ENCODE assay signal across 29 mouse cellular contexts in genomic region chr2:132279978-132280377, GRCm38 (mm10). TPM values are rescaled to one million over a fixed set of nuclear protein-coding genes. Genes with fewer than 3 reads are reported as not detected.
A peak's percentile ranks its signal among the peaks of the same experiment; 100 is the strongest.
DNase-seq lines count a peak whose midpoint lies in the region; ATAC-seq lines count a peak whose summit lies in the region.
"Had no signal": no experiment of that assay in that cellular context is flagged by ENCODE, and none has a peak within 500 bp of the region (broad histone marks: within the 10 kb centered on the region; RNA-seq: fewer than 3 reads in every experiment).

No protein-coding gene starts in this region.

- WGBS in midbrain, embryonic 11.5 days = 64% methylated on average over 4 of the region's 4 CpGs
- WGBS in midbrain, embryonic 10.5 days = 83% methylated on average over 4 of the region's 4 CpGs

- H3K4me1 ChIP-seq in midbrain, embryonic 11.5 days (ENCODE audit: control insufficient read depth, insufficient read depth, low read length) = peaks cover 27% of the 10 kb centered on the region
- H3K4me1 ChIP-seq in midbrain, embryonic 10.5 days = peaks cover 46% of the 10 kb centered on the region

- H3K9me3 ChIP-seq in midbrain, embryonic 11.5 days (ENCODE audit: control insufficient read depth, low read length) = no peaks in the 10 kb centered on the region
- no peaks in the 10 kb centered on the region for H3K9me3 ChIP-seq in midbrain, embryonic 10.5 days (replicated peaks)
- H3K9me3 ChIP-seq: embryonic facial prominence, embryonic 12.5 days; heart, embryonic 10.5 days; kidney, embryonic 15.5 days; limb, embryonic 12.5 days; liver, embryonic 13.5 days; midbrain, embryonic 12.5 days; neural tube, embryonic 12.5 days had no signal

- no peak overlapping the region for H3K4me3 ChIP-seq in midbrain, embryonic 11.5 days (ENCODE audit: low read depth, low read length)
- H3K4me3 ChIP-seq in midbrain, embryonic 10.5 days = no peak overlapping the region
- H3K4me3 ChIP-seq: embryonic facial prominence, embryonic 12.5 days; heart, embryonic 10.5 days; kidney, embryonic 15.5 days; left cerebral cortex, adult 2 months; limb, embryonic 12.5 days; liver, embryonic 13.5 days; midbrain, embryonic 12.5 days; myocyte; neural tube, embryonic 12.5 days had no signal

- DNase-seq in heart, adult 18-20 months = peak; percentile 49 to 57
- no peak for DNase-seq in heart, adult 9 months (ENCODE audit: low spot score in 2 of 2)
- DNase-seq in kidney, postnatal 25 days = peak; percentile 25 to 64
- DNase-seq in kidney, postnatal 4 days = no peak
- peak; percentile 26 for DNase-seq in midbrain, embryonic 11.5 days (ENCODE audit: low spot score, missing footprints)
- no peak for DNase-seq in midbrain, embryonic 10.5 days (ENCODE audit: low spot score)
- DNase-seq in adrenal gland, postnatal 14 days = no peak
- DNase-seq: adrenal gland, adult 8-10 months; B cell, adult 2 months; cerebellum, adult 11 months; cerebellum, adult 9-10 months; embryo, embryonic 11 days; liver, embryonic 13.5 days; lung, adult 2 months; lung, postnatal 14 days; right cerebral cortex, adult 18-20 months; thymus, postnatal 4 days had no signal

- H3K9ac ChIP-seq in midbrain, embryonic 11.5 days (ENCODE audit: low read length) = no peak overlapping the region
- H3K9ac ChIP-seq: embryonic facial prominence, embryonic 12.5 days; hindbrain, embryonic 14.5 days; kidney, embryonic 15.5 days; limb, embryonic 12.5 days; liver, embryonic 13.5 days; midbrain, embryonic 12.5 days; neural tube, embryonic 12.5 days had no signal

- H3K27ac ChIP-seq in midbrain, embryonic 11.5 days (ENCODE audit: low read depth, low read length) = no peak overlapping the region
- no peak overlapping the region for H3K27ac ChIP-seq in midbrain, embryonic 10.5 days (replicated peaks)
- H3K27ac ChIP-seq: embryonic facial prominence, embryonic 12.5 days; heart, embryonic 10.5 days; hindbrain, embryonic 14.5 days; kidney, embryonic 15.5 days; limb, embryonic 12.5 days; liver, embryonic 13.5 days; midbrain, embryonic 12.5 days; neural tube, embryonic 12.5 days; stomach, postnatal 0 days had no signal

- no peak for ATAC-seq in midbrain, embryonic 11.5 days (ENCODE audit: low FRiP score)
- ATAC-seq: forebrain, embryonic 14.5 days; intestine, postnatal 0 days had no signal

- no peaks in the 10 kb centered on the region for H3K36me3 ChIP-seq in midbrain, embryonic 11.5 days (ENCODE audit: control insufficient read depth, insufficient read depth, low read length)
- peaks cover 16% of the 10 kb centered on the region for H3K36me3 ChIP-seq in midbrain, embryonic 10.5 days
- H3K36me3 ChIP-seq: kidney, embryonic 15.5 days; liver, embryonic 13.5 days; midbrain, embryonic 12.5 days had no signal

- H3K27me3 ChIP-seq in midbrain, embryonic 11.5 days (ENCODE audit: control insufficient read depth, insufficient read depth, low read length) = no peaks in the 10 kb centered on the region
- H3K27me3 ChIP-seq in midbrain, embryonic 10.5 days (ENCODE audit: low read depth, poor library complexity, severe bottlenecking) = no peaks in the 10 kb centered on the region
- H3K27me3 ChIP-seq: embryonic facial prominence, embryonic 12.5 days; kidney, embryonic 15.5 days; limb, embryonic 12.5 days; liver, embryonic 13.5 days; neural tube, embryonic 12.5 days had no signal

- H3K4me2 ChIP-seq in midbrain, embryonic 11.5 days = no peak overlapping the region
- H3K4me2 ChIP-seq: embryonic facial prominence, embryonic 12.5 days; hindbrain, embryonic 14.5 days; kidney, embryonic 15.5 days; limb, embryonic 12.5 days; liver, embryonic 13.5 days; midbrain, embryonic 12.5 days; neural tube, embryonic 12.5 days had no signal

RNA-seq across cellular contexts. Expression of gene Cds2, which starts 17.0 kb away (rescaled TPM):
- total RNA-seq in heart, adult 18-20 months (2021) = 10 to 100 TPM; 81.6 to 88.8 TPM
- polyA plus RNA-seq in midbrain, embryonic 11.5 days (2014; fragmentation: Nextera tagmentation; extraction: Ambion mirVana) = 25.6 and 30.7 TPM in 2 replicates
- 21.4 and 22.7 TPM in 2 replicates for polyA plus RNA-seq in midbrain, embryonic 10.5 days (2016; fragmentation: Nextera tagmentation; extraction: Ambion mirVana)
- 61.1 and 62.8 TPM in 2 replicates for total RNA-seq in adrenal gland, postnatal 14 days (2021)

RNA-seq across cellular contexts. Expression of gene Pcna, which starts 26.9 kb away (rescaled TPM):
- 10 to 100 TPM; 40.6 to 41.8 TPM for total RNA-seq in heart, adult 18-20 months (2021)
- polyA plus RNA-seq in midbrain, embryonic 11.5 days (2014; fragmentation: Nextera tagmentation; extraction: Ambion mirVana) = 405 and 408 TPM in 2 replicates
- 383 and 428 TPM in 2 replicates for polyA plus RNA-seq in midbrain, embryonic 10.5 days (2016; fragmentation: Nextera tagmentation; extraction: Ambion mirVana)
- 116 and 132 TPM in 2 replicates for total RNA-seq in adrenal gland, postnatal 14 days (2021)

RNA-seq across cellular contexts. Expression of gene Tmem230, which starts 32.4 kb away (rescaled TPM):
- total RNA-seq in heart, adult 18-20 months (2021) = 10 to 100 TPM; 24.7 to 26.9 TPM
- 54.2 and 57.1 TPM in 2 replicates for polyA plus RNA-seq in midbrain, embryonic 11.5 days (2014; fragmentation: Nextera tagmentation; extraction: Ambion mirVana)
- polyA plus RNA-seq in midbrain, embryonic 10.5 days (2016; fragmentation: Nextera tagmentation; extraction: Ambion mirVana) = 40.3 and 47.6 TPM in 2 replicates
- 32.8 and 34.8 TPM in 2 replicates for total RNA-seq in adrenal gland, postnatal 14 days (2021)

Comparison
In these comparisons a context has a peak if more than half of its experiments do, and no peak if none do; other contexts are left out.
1. DNase-seq: peak in heart, adult 18-20 months (2 of 2), kidney, postnatal 25 days (2 of 2) and midbrain, embryonic 11.5 days (single experiment); none in heart, adult 9 months (0 of 2), kidney, postnatal 4 days (0 of 2), midbrain, embryonic 10.5 days (single experiment) and adrenal gland, postnatal 14 days (single experiment).